8 mouse cellular contexts compared by ENCODE assay signal in genomic region chr17:46703971-46704886, GRCm38 (mm10). TPM values are rescaled to one million over a fixed set of nuclear protein-coding genes. Genes with fewer than 3 reads are reported as not detected.
DNase-seq lines count a peak whose midpoint lies in the region; ATAC-seq and TF ChIP-seq lines count a peak whose summit lies in the region.

No protein-coding gene starts in this region.

- peak; percentile 76 for ATAC-seq in embryonic facial prominence, embryonic 15.5 days (ENCODE audit: insufficient number of reproducible peaks, low FRiP score, low TSS enrichment, low read depth)
- peak; percentile 75 for ATAC-seq in limb, embryonic 13.5 days (ENCODE audit: low FRiP score, low read depth)
- peak; percentile 74 for ATAC-seq in neural tube, embryonic 13.5 days (ENCODE audit: low read depth)

- H3K4me3 ChIP-seq in heart, adult 2 months = peak overlapping the region; percentile 78
- peak overlapping the region; percentile 84 for H3K4me3 ChIP-seq in ES-Bruce4 (ENCODE audit: low read depth, low read length)
- H3K4me3 ChIP-seq in embryonic facial prominence, embryonic 15.5 days (replicated peaks) = peak overlapping the region; percentile 97
- peak overlapping the region; percentile 90 for H3K4me3 ChIP-seq in limb, embryonic 13.5 days
- peak overlapping the region; percentile 93 for H3K4me3 ChIP-seq in neural tube, embryonic 13.5 days

- no peak for DNase-seq in heart, adult 2 months
- DNase-seq in heart, postnatal 14 days = no peak
- DNase-seq in layer of hippocampus, postnatal 25 days (ENCODE audit: extremely low spot score in 1 of 2, low spot score in 1 of 2) = no peak
- no peak for DNase-seq in gastrocnemius, postnatal 10 days

- H3K79me2 ChIP-seq in heart, adult 2 months (replicated peaks; ENCODE audit: control insufficient read depth, insufficient read depth, low read length) = 0 out of 2 replicates have a peak, but pooled peaks cover 3% of the 10 kb centered on the region

- H3K4me2 ChIP-seq in embryonic facial prominence, embryonic 15.5 days (replicated peaks) = peak overlapping the region; percentile 67
- peak overlapping the region; percentile 89 for H3K4me2 ChIP-seq in limb, embryonic 13.5 days (replicated peaks)
- H3K4me2 ChIP-seq in neural tube, embryonic 13.5 days = peak overlapping the region; percentile 82

- TF ChIP-seq CTCF in heart, adult 2 months (IDR thresholded peaks at IDR 0.05) = no peak
- no peak for TF ChIP-seq CTCF in ES-Bruce4 (IDR thresholded peaks at IDR 0.05; ENCODE audit: low read depth, low read length)

- peak overlapping the region; percentile 90 for H3K9ac ChIP-seq in heart, adult 2 months (ENCODE audit: low read depth, low read length)
- peak overlapping the region; percentile 98 for H3K9ac ChIP-seq in ES-Bruce4 (ENCODE audit: low read depth, poor library complexity, severe bottlenecking)
- peak overlapping the region; percentile 85 for H3K9ac ChIP-seq in embryonic facial prominence, embryonic 15.5 days
- H3K9ac ChIP-seq in limb, embryonic 13.5 days = peak overlapping the region; percentile 96
- peak overlapping the region; percentile 95 for H3K9ac ChIP-seq in neural tube, embryonic 13.5 days

- H3K4me1 ChIP-seq in heart, adult 2 months (ENCODE audit: control insufficient read depth, insufficient read depth, low read length) = peaks cover 11% of the 10 kb centered on the region
- H3K4me1 ChIP-seq in ES-Bruce4 (ENCODE audit: control insufficient read depth, insufficient read depth, low read length) = peaks cover 4% of the 10 kb centered on the region
- peaks cover 37% of the 10 kb centered on the region for H3K4me1 ChIP-seq in embryonic facial prominence, embryonic 15.5 days
- H3K4me1 ChIP-seq in limb, embryonic 13.5 days = peaks cover 33% of the 10 kb centered on the region
- H3K4me1 ChIP-seq in neural tube, embryonic 13.5 days (replicated peaks) = peaks cover 45% of the 10 kb centered on the region

- H3K27ac ChIP-seq in heart, adult 2 months = peak overlapping the region; percentile 88
- peak overlapping the region; percentile 42; the same call in 1 of the 2 replicates for H3K27ac ChIP-seq in ES-Bruce4 (ENCODE audit: insufficient read depth, low read length)
- peak overlapping the region; percentile 90 for H3K27ac ChIP-seq in embryonic facial prominence, embryonic 15.5 days (replicated peaks)
- H3K27ac ChIP-seq in limb, embryonic 13.5 days = peak overlapping the region; percentile 90
- H3K27ac ChIP-seq in neural tube, embryonic 13.5 days (replicated peaks) = peak overlapping the region; percentile 91

- intact Hi-C loops in heart, adult 2 months (cut with DNase I) = loop anchor here (2.0 to 10.0 kb wide), 2 partner anchors 21 to 379 kb away; partner anchors contain the start of gene Abcc10
- intact Hi-C loops in heart, postnatal 14 days (cut with DNase I) = no loop called here

- 3% methylated on average over 41 of the region's 41 CpGs for WGBS in heart, adult 2 months
- WGBS in embryonic facial prominence, embryonic 15.5 days = 4% methylated on average over 31 of the region's 41 CpGs
- 5% methylated on average over 38 of the region's 41 CpGs for whole genome bisulfite sequencing in limb, embryonic 13.5 days
- 6% methylated on average over 37 of the region's 41 CpGs for WGBS in neural tube, embryonic 13.5 days

- no peak for TF ChIP-seq EP300 in heart, adult 2 months (IDR thresholded peaks at IDR 0.05; ENCODE audit: insufficient read depth, low read depth, low read length)
- TF ChIP-seq EP300 in ES-Bruce4 (IDR thresholded peaks at IDR 0.05; ENCODE audit: insufficient read depth, low read depth, low read length) = no peak

- no peaks in the 10 kb centered on the region for H3K27me3 ChIP-seq in heart, adult 2 months (ENCODE audit: control insufficient read depth, insufficient read depth, low read length)
- H3K27me3 ChIP-seq in ES-Bruce4 (ENCODE audit: control insufficient read depth, insufficient read depth, low read length, poor library complexity, severe bottlenecking) = no peaks in the 10 kb centered on the region
- no peaks in the 10 kb centered on the region for H3K27me3 ChIP-seq in embryonic facial prominence, embryonic 15.5 days
- no peaks in the 10 kb centered on the region for H3K27me3 ChIP-seq in limb, embryonic 13.5 days
- no peaks in the 10 kb centered on the region for H3K27me3 ChIP-seq in neural tube, embryonic 13.5 days

- no peaks in the 10 kb centered on the region for H3K9me3 ChIP-seq in ES-Bruce4 (replicated peaks; ENCODE audit: control insufficient read depth, insufficient read depth, low read length, poor library complexity, severe bottlenecking)
- H3K9me3 ChIP-seq in embryonic facial prominence, embryonic 15.5 days (replicated peaks) = no peaks in the 10 kb centered on the region
- H3K9me3 ChIP-seq in limb, embryonic 13.5 days = no peaks in the 10 kb centered on the region
- no peaks in the 10 kb centered on the region for H3K9me3 ChIP-seq in neural tube, embryonic 13.5 days

- H3K36me3 ChIP-seq in heart, adult 2 months (ENCODE audit: control insufficient read depth, insufficient read depth, low read length) = no peaks in the 10 kb centered on the region
- H3K36me3 ChIP-seq in ES-Bruce4 (ENCODE audit: control insufficient read depth, insufficient read depth, low read length, poor library complexity, severe bottlenecking) = no peaks in the 10 kb centered on the region
- H3K36me3 ChIP-seq in embryonic facial prominence, embryonic 15.5 days = peaks cover 8% of the 10 kb centered on the region; the same call in 1 of the 2 replicates
- peaks cover 15% of the 10 kb centered on the region for H3K36me3 ChIP-seq in limb, embryonic 13.5 days
- H3K36me3 ChIP-seq in neural tube, embryonic 13.5 days = peaks cover 11% of the 10 kb centered on the region; the same call in 1 of the 2 replicates

- no peak for TF ChIP-seq POLR2A in heart, adult 2 months (IDR thresholded peaks at IDR 0.05; ENCODE audit: insufficient read depth, low read depth, low read length)
- no peak for TF ChIP-seq POLR2A in ES-Bruce4 (IDR thresholded peaks at IDR 0.05; ENCODE audit: insufficient read depth, low read length)

RNA-seq across cellular contexts. Expression of gene Ppp2r5d, which starts 0.7 kb away (rescaled TPM):
- total RNA-seq in heart, adult 2 months (2021) = 10 to 100 TPM; 28.1 to 32.0 TPM
- polyA plus RNA-seq in heart, adult 2 months (2012; rRNA removed) = 30.8 and 40.6 TPM in 2 replicates
- 10 to 100 TPM; 35.0 to 35.3 TPM for total RNA-seq in heart, postnatal 14 days (2021)
- polyA plus RNA-seq in ES-Bruce4 (2011; ENCODE audit: insufficient read depth, insufficient read length, low read depth, missing spikeins) = 97.3 and 99.4 TPM in 2 replicates
- polyA plus RNA-seq in embryonic facial prominence, embryonic 15.5 days (2015; fragmentation: Nextera tagmentation; extraction: Ambion mirVana) = 91.7 and 93.2 TPM in 2 replicates
- polyA plus RNA-seq in limb, embryonic 13.5 days (2015; fragmentation: Nextera tagmentation; extraction: Ambion mirVana) = 94.0 and 103 TPM in 2 replicates
- 78.7 and 81.6 TPM in 2 replicates for polyA plus RNA-seq in neural tube, embryonic 13.5 days (2015; fragmentation: Nextera tagmentation; extraction: Ambion mirVana)
- 10 to 100 TPM; 88.1 to 91.8 TPM for total RNA-seq in layer of hippocampus, postnatal 25 days (2021)
- total RNA-seq in gastrocnemius, postnatal 10 days (2021) = 10 to 100 TPM; 37.0 to 40.6 TPM

RNA-seq across cellular contexts. Expression of gene Pex6, which starts 7.0 kb away (rescaled TPM):
- total RNA-seq in heart, adult 2 months (2021) = 10 to 100 TPM; 33.4 to 36.5 TPM
- 33.7 and 34.1 TPM in 2 replicates for polyA plus RNA-seq in heart, adult 2 months (2012; rRNA removed)
- total RNA-seq in heart, postnatal 14 days (2021) = 10 to 100 TPM; 24.3 to 25.1 TPM
- polyA plus RNA-seq in ES-Bruce4 (2011; ENCODE audit: insufficient read depth, insufficient read length, low read depth, missing spikeins) = 13.0 and 13.4 TPM in 2 replicates
- polyA plus RNA-seq in embryonic facial prominence, embryonic 15.5 days (2015; fragmentation: Nextera tagmentation; extraction: Ambion mirVana) = 32.4 and 35.6 TPM in 2 replicates
- 26.8 and 27.0 TPM in 2 replicates for polyA plus RNA-seq in limb, embryonic 13.5 days (2015; fragmentation: Nextera tagmentation; extraction: Ambion mirVana)
- polyA plus RNA-seq in neural tube, embryonic 13.5 days (2015; fragmentation: Nextera tagmentation; extraction: Ambion mirVana) = 23.2 and 24.8 TPM in 2 replicates
- total RNA-seq in layer of hippocampus, postnatal 25 days (2021) = 10 to 100 TPM; 52.7 to 53.5 TPM
- total RNA-seq in gastrocnemius, postnatal 10 days (2021) = 10 to 100 TPM; 10.7 to 13.3 TPM

RNA-seq across cellular contexts. Expression of gene Klhdc3, which starts 23.5 kb away (rescaled TPM):
- 10 to 100 TPM; 57.3 to 68.9 TPM for total RNA-seq in heart, adult 2 months (2021)
- 91.8 and 105 TPM in 2 replicates for polyA plus RNA-seq in heart, adult 2 months (2012; rRNA removed)
- 100 to 1,000 TPM; 127 TPM for total RNA-seq in heart, postnatal 14 days (2021)
- 90.3 and 97.7 TPM in 2 replicates for polyA plus RNA-seq in ES-Bruce4 (2011; ENCODE audit: insufficient read depth, insufficient read length, low read depth, missing spikeins)
- 129 and 134 TPM in 2 replicates for polyA plus RNA-seq in embryonic facial prominence, embryonic 15.5 days (2015; fragmentation: Nextera tagmentation; extraction: Ambion mirVana)
- 127 and 135 TPM in 2 replicates for polyA plus RNA-seq in limb, embryonic 13.5 days (2015; fragmentation: Nextera tagmentation; extraction: Ambion mirVana)
- 154 and 155 TPM in 2 replicates for polyA plus RNA-seq in neural tube, embryonic 13.5 days (2015; fragmentation: Nextera tagmentation; extraction: Ambion mirVana)
- total RNA-seq in layer of hippocampus, postnatal 25 days (2021) = 100 to 1,000 TPM; 180 to 197 TPM
- 100 to 1,000 TPM; 183 to 187 TPM for total RNA-seq in gastrocnemius, postnatal 10 days (2021)

RNA-seq across cellular contexts. Expression of gene Gnmt, which starts 24.7 kb away (rescaled TPM):
- 1 to 10 TPM; 2.8 to 4.4 TPM for total RNA-seq in heart, adult 2 months (2021)
- 3.3 and 5.1 TPM in 2 replicates for polyA plus RNA-seq in heart, adult 2 months (2012; rRNA removed)
- under 1 TPM; 0.26 to 0.41 TPM for total RNA-seq in heart, postnatal 14 days (2021)
- polyA plus RNA-seq in ES-Bruce4 (2011; ENCODE audit: insufficient read depth, insufficient read length, low read depth, missing spikeins) = 3.9 and 4.1 TPM in 2 replicates
- 2.0 and 2.1 TPM in 2 replicates for polyA plus RNA-seq in embryonic facial prominence, embryonic 15.5 days (2015; fragmentation: Nextera tagmentation; extraction: Ambion mirVana)
- 0.46 and 0.57 TPM in 2 replicates for polyA plus RNA-seq in limb, embryonic 13.5 days (2015; fragmentation: Nextera tagmentation; extraction: Ambion mirVana)
- polyA plus RNA-seq in neural tube, embryonic 13.5 days (2015; fragmentation: Nextera tagmentation; extraction: Ambion mirVana) = 1.1 and 1.8 TPM in 2 replicates
- under 1 TPM in 1 of 2 experiments, not detected in 1; 0.68 TPM for total RNA-seq in layer of hippocampus, postnatal 25 days (2021)
- total RNA-seq in gastrocnemius, postnatal 10 days (2021) = under 1 TPM; 0.38 to 0.68 TPM

RNA-seq across cellular contexts. Expression of gene Mea1, which starts 25.6 kb away (rescaled TPM):
- total RNA-seq in heart, adult 2 months (2021) = 10 to 100 TPM; 45.4 to 50.3 TPM
- polyA plus RNA-seq in heart, adult 2 months (2012; rRNA removed) = 35.3 and 37.8 TPM in 2 replicates
- total RNA-seq in heart, postnatal 14 days (2021) = 10 to 100 TPM; 44.2 to 47.1 TPM
- polyA plus RNA-seq in ES-Bruce4 (2011; ENCODE audit: insufficient read depth, insufficient read length, low read depth, missing spikeins) = 142 and 147 TPM in 2 replicates
- polyA plus RNA-seq in embryonic facial prominence, embryonic 15.5 days (2015; fragmentation: Nextera tagmentation; extraction: Ambion mirVana) = 150 and 161 TPM in 2 replicates
- 157 and 162 TPM in 2 replicates for polyA plus RNA-seq in limb, embryonic 13.5 days (2015; fragmentation: Nextera tagmentation; extraction: Ambion mirVana)
- polyA plus RNA-seq in neural tube, embryonic 13.5 days (2015; fragmentation: Nextera tagmentation; extraction: Ambion mirVana) = 233 and 260 TPM in 2 replicates
- total RNA-seq in layer of hippocampus, postnatal 25 days (2021) = 100 to 1,000 TPM in 1 of 2 experiments, 10 to 100 TPM in 1; 94.9 to 109 TPM
- total RNA-seq in gastrocnemius, postnatal 10 days (2021) = 10 to 100 TPM; 70.0 to 81.0 TPM
